Mouse (Mus musculus) erythroid progenitor cell, adult 5-6 weeks (primary cell): ENCODE measurements around the gene Palm. TPM values are rescaled to one million over a fixed set of nuclear protein-coding genes. Genes with fewer than 3 reads are reported as not detected.
"Not testable (repeated sequence)": the region's sequence is repeated elsewhere in the genome, so short reads cannot be mapped to it uniquely, and the experiment has no call there.

Experiments
- ATAC-seq: replicated peaks from 2 replicates; pipeline ENCODE4 v1.8.0; 2016; ENCODE audit warnings: moderate number of reproducible peaks, mild to moderate bottlenecking, moderate TSS enrichment, inconsistent platforms; ENCODE audit not compliant: poor library complexity, low FRiP score, severe bottlenecking
- total RNA-seq, 2 experiments: library from RNA; stranded (forward) in 1 of 2; stranded (reverse) in 1 of 2; fragments of 150-400 nt in 1 of 2; fragments of 186-747, 209-891 nt in 1 of 2; gene quantifications; 2 replicates each; pipeline versions ENCODE4 v1.2.3 to v1.2.4; 2015 to 2017; ENCODE audit warnings: low replicate concordance in 2 of 2

The Palm gene
- total RNA-seq (2015; ENCODE audit: low replicate concordance) = 8.8 and 16.2 TPM in 2 replicates
- total RNA-seq (2017; ENCODE audit: low replicate concordance) = 2.0 and 9.2 TPM in 2 replicates

- peak; percentile 68 for ATAC-seq
These were observed at the start of gene Palm for GRCm38 (mm10) chr10:79793051-79793737. Gene Palm, plus strand, starts transcription at chr10:79793572.

DNA sequence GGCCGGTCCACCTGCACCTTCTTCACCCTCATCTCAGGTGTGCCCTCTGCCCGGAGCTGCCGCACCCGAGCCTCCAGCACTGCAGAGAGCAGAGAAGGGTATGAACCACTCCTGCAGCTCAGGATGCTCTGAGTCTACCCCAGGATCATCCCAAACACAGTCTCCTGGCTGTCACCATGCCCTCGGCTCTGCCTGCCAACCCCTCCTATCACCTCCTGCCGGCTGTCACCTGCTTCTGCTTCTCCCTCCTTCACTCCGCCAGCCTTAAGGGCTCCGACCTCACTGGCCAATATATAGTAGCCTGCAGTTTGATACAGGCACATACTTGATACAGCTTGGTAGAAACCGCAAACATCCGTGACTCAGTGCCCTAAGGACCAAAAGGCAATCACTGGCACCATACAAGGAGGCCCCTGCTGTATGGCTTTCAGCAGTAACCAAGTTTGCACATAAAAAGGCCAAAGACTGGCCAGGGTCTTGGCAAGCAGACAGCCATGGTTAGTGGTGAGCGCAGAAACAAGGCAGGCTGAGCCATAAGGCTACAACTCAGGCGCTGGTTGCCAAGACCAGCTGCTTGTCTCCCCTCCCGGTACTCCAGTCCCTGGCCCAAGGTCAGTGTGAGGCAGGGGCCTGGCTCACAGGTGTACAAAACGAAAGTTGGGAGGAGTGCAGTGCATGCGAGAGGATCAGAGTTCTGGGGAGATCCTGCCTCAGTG, 49.6 kb upstream of the Palm start:
- ATAC-seq = no peak

DNA sequence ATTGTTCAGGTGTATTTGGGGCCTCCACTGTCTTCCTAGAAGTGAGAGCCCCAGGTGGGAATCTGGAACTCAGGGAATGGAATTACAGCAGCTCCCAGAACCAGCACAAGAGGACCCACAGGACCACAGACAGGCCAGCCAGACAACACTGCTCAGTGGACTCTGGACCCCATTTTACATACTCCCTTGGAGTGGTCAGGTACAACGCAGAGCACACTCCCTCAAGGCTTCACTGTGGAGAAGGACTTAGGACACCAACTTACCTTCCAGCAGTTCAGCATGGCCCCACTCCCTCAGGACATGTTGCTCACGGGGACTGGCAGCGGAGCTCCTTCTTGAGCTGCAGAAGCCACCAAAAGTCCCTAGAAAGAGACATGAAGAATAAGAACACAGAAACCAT, 48.0 kb upstream of the Palm start:
- ATAC-seq = no peak

- peak; percentile 95 for ATAC-seq
These were observed 47.2 kb upstream of the Palm start, which contains the start of gene Polrmt for GRCm38 (mm10) chr10:79745898-79746773. Gene Polrmt, minus strand, starts transcription at chr10:79746581.

DNA sequence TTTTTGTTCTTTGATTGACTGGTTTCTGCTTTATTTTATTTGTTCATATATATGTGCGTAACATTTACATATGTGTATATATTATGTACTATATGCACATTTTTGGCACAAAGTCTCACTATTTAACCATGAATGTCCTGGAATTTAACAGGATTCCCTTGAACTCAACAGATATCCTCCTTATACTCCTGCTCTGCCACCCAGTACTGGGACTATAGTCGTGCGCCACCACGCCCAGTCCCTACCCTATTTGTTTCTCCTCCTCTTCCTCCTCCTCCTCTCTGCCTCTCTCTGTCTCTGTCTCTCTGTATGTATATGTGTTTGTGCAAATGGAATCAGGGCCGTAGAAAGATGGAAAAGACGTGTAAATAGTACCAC, 46.6 kb upstream of the Palm start:
- peak; percentile 80 for ATAC-seq

DNA sequence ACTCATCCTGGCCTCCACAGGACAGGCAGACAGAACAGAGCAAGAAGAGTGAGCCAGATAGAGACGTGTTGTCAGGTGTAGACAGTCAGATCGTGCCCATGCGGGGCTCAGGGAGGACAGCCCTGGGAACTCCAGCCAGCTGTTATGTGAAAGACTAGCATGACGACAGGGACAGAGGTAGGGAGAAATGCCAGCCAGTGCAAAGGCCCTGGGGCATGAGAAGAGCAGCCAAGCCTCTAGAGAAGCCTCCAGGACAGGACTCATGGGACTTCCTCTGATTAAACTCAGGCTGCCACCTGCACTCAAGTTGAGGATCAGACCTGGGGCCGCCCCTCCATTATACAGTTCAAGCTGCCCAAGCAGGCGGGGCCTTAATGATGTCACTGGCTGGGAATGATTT, 44.9 kb upstream of the Palm start:
- no peak for ATAC-seq

- peak; percentile 80 for ATAC-seq
These were observed 38.4 kb upstream of the Palm start, which contains the start of gene Fgf22 for GRCm38 (mm10) chr10:79754856-79755516. Gene Fgf22, plus strand, starts transcription at chr10:79755076.

- no peak for ATAC-seq
These were observed 37.5 kb upstream of the Palm start for GRCm38 (mm10) chr10:79755854-79756253.

- ATAC-seq = no peak
These were observed 36.7 kb upstream of the Palm start for GRCm38 (mm10) chr10:79756660-79757059.

DNA sequence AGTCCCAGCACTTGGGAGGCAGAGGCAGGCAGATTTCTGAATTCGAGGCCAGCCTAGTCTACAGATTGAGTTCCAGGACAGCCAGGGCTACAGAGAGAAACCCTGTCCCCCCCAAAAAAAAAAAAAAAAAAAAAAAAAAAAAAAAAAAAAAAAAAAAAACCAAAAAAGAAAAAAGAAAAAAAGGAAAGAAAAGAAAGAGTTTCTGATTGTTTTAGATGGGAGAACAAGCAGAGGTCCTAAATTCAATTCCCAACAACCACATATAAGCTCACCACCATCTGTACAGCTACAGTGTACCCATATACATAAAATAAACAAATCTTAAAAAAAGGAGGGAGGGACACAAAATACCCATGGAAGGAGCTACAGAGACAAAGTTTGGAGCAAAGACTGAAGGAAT, 33.7 kb upstream of the Palm start:
- not testable (repeated sequence) for ATAC-seq

GRCm38 (mm10) chr10:79760603-79761143, 32.7 kb upstream of the Palm start:
- no peak for ATAC-seq

- no peak for ATAC-seq
These were observed 30.5 kb upstream of the Palm start for GRCm38 (mm10) chr10:79762875-79763274.

- no peak for ATAC-seq
These were observed 29.1 kb upstream of the Palm start for GRCm38 (mm10) chr10:79764234-79764633.

DNA sequence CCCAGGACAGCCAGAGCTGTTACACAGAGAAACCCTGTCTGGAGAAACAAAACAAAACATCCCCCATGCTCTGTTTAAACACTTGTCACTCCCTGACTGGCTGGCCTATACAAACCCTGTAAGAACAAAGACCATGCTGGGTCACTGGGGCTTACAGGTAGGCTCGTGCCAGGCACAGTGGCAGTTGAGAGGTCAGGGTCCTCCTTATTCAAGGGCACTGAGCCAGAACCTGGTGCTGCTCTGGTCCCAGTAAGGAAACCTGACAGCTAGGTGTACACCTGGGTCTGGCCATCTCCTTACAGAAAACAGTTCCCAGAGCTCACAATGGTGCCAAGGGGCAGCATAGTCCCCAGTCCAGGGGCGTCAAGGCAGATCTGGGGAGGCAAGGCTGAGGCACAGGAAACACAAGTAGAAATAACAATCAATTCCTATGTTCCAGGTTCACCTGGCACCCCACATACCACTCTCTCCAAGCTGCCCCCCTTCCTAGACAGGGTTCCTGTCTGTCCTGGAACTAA, 28.1 kb upstream of the Palm start:
- ATAC-seq = no peak

GRCm38 (mm10) chr10:79766001-79766507, 27.3 kb upstream of the Palm start:
- ATAC-seq = no peak

DNA sequence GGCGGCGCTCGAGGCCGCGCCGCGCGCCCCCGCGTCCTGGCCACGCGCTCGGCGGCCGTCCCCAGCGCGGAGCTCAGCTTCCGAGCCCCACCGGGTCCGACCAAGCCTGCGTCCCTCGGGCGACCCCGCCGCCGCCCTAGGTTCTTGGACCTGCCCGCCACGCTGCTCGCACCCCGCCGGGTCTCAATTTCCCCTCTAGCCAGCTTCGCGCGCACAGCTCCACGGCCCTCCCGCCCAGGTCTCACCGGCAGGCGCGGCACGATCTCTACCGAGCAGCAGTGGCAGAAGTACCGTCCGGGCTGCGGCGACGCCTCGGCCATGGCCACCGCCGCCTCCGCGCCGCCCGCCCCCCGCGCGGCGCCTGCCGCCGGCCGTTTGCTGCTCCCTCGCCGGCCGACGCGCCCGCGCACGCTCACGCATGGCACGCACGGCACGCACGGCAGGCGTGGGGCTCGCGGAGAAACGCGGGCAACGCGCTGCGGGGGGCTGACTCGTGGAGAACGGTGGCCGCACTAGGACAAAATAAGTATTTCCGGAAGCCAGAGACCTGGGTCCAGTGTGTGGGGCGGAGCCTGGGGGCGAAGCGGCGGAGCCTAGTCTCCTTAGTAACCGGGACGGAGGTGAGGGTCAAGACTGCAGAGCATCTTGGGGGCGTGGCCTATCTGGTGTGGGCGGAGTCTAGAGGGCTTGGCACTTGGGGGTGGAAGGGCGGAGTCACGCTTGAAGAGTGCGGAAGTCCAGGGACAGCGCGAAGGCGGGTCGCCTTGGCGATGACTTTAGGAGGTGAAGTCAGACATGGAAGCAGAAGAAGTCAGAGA, 26.7 kb upstream of the Palm start, which contains the start of gene Rnf126:
Rnf126 (minus strand) TSS at position 445 of the 818 bp plus-strand sequence.
- ATAC-seq = peak; percentile 84

GRCm38 (mm10) chr10:79767372-79768244, 25.8 kb upstream of the Palm start:
- ATAC-seq = peak; percentile 67
